Mouse (Mus musculus) E14TG2a.4 (cell line): ENCODE data around the gene Gucy2e.

Source experiments
- H3K27me3 ChIP-seq: 2 replicates; pipeline ENCODE4 v1.6.1; 2014; ENCODE audit warnings: low read length, control low read depth; ENCODE audit not compliant: insufficient read depth
- H3K36me3 ChIP-seq: 2 replicates; pipeline ENCODE4 v1.6.1; 2014; ENCODE audit warnings: low read length, control low read depth; ENCODE audit not compliant: insufficient read depth
- H3K4me1 ChIP-seq: replicated peaks from 2 replicates; pipeline ENCODE4 v1.6.1; 2014; ENCODE audit warnings: low read depth, low read length, control low read depth
- H3K4me3 ChIP-seq: replicated peaks from 2 replicates; pipeline ENCODE4 v1.5.1; 2014; ENCODE audit warnings: mild to moderate bottlenecking, low read length
- H3K9me3 ChIP-seq: 2 replicates; pipeline ENCODE4 v1.6.1; 2014; ENCODE audit warnings: low read length, control low read depth
- CTCF ChIP-seq: conservative IDR thresholded peaks from 2 replicates; pipeline ENCODE4 v1.5.1; 2014; ENCODE audit warnings: low read length
- NANOG ChIP-seq: IDR thresholded peaks from 2 replicates; pipeline ENCODE4 v1.6.1; 2014; ENCODE audit warnings: borderline replicate concordance, low read length, mixed read lengths
- POU5F1 ChIP-seq: IDR thresholded peaks from 2 replicates; pipeline ENCODE4 v1.6.1; 2014; ENCODE audit warnings: low read length, borderline replicate concordance

Gene Gucy2e

DNA sequence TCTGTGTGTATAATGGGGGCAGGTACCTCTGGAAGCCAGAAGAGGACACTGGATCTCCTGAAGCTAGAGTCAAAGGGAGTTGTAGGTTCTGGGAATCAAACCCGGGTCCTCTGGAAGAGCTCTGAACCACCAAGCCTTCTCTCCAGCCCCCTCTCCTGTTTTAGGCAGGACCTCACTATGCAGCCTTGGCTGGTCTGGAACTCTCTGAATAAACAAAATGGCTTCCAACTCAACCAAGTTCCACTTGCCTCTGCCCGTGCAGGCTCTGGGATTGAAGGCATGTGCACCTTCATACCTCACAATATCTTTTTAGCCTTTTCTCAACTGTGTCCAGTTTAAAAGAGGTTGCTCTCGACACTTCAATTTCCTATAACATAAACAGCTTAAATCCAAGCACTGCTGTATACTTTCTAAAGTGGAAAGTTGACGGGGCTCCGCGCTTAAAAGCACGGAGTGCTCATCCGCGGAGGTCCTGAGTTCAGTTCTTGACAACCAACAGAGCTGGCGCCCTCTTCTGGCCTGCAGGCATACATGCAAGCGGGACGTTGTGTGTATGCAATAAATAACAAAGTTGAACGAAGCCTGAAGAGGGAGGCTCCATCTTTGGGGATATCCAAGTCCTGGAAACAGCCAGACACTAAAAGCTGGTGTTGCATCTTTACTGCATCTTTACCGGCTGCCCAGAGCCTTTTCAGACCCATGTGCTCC is 14.5 kb upstream of the Gucy2e start:
- Histone ChIP-seq H3K4me1 (peaks cover 2% of the 10 kb centered on the region; the same call in 1 of the 2 replicates), H3K9me3 (peaks cover 3% of the 10 kb centered on the region; the same call in 1 of the 2 replicates)
- TF ChIP-seq CTCF: peak; percentile 66
- TF ChIP-seq NANOG: no peak

DNA sequence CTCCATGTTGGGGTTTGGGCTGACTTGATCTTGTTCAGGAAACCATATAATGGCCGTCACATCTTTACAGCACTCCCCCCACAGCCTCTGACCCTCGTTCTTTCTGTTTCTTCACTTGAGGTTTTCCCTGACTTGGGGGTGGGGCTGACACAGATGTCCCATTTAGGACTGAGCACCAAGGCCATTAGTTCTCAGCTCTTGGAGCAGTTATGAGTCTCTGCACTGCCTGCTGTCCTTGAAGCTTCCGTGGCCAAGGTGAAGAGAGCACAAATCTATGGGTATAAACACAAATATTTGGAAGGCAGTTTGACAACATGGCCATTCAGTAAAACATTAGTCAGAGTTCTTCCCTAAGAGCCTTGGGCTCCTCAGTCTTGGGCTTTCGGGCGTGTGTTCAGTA is 13.3 kb upstream of the Gucy2e start:
- H3K36me3 ChIP-seq: no peaks in the 10 kb centered on the region
- H3K4me1 ChIP-seq: peaks cover 2% of the 10 kb centered on the region; the same call in 1 of the 2 replicates
- no peak for TF ChIP-seq CTCF
- TF ChIP-seq POU5F1: no peak
- TF ChIP-seq NANOG: no peak
- H3K9me3 ChIP-seq: peaks cover 3% of the 10 kb centered on the region; the same call in 1 of the 2 replicates
- H3K4me3 ChIP-seq: no peak overlapping the region
- peaks cover 14% of the 10 kb centered on the region; the same call in 1 of the 2 replicates for H3K27me3 ChIP-seq

More for the DNA sequence above, 14.5 kb upstream of the Gucy2e start:
- no peak overlapping the region for H3K4me3 ChIP-seq
- H3K36me3 ChIP-seq: no peaks in the 10 kb centered on the region
- peaks cover 17% of the 10 kb centered on the region; the same call in 1 of the 2 replicates for H3K27me3 ChIP-seq

DNA sequence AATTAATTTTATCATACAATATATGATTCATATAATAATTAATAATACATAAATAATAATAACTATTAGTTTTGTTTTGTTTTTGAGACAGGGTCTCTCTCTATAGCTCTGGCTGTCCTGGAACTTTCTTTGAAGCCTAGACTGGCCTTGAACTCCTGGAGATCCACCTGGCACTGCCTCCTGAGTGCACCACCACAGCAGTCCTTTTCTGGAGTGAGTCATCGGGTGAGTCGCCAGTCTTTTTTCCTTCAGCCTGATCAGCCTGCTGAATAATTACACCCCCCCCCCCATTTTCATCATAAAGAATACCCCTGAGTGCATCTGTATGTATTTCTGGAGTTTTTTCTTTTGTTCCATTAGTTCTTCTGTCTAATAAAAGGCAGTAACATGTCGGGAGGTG is 12.3 kb upstream of the Gucy2e start:
- H3K4me3 ChIP-seq: no peak overlapping the region
- H3K4me1 ChIP-seq: peaks cover 2% of the 10 kb centered on the region; the same call in 1 of the 2 replicates
- H3K36me3 ChIP-seq: no peaks in the 10 kb centered on the region
- peaks cover 3% of the 10 kb centered on the region; the same call in 1 of the 2 replicates for H3K9me3 ChIP-seq
- TF ChIP-seq CTCF (no peak), NANOG (no peak), POU5F1 (no peak)
- H3K27me3 ChIP-seq: peaks cover 10% of the 10 kb centered on the region; the same call in 1 of the 2 replicates

DNA sequence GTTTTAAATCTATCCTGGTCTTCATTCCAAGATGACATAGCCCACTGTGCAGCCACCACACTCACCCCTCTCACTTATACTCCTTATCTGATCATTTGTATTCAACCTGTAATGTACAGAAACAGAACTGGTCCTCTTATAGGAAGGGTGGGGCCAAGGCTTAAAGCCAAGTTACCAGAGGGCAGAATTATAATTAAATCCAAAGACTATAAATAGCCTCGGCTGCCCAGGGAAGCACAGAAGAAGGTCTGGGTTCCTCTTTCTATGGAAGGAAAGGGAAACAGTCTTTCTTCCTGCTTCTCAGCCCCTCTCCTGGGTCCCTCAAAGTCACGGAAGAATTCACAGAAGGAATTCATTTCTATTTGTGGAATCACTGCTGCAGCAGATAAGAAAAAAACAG is 8.8 kb upstream of the Gucy2e start:
- H3K4me3 ChIP-seq: no peak overlapping the region
- no peaks in the 10 kb centered on the region for H3K36me3 ChIP-seq
- H3K9me3 ChIP-seq: no peaks in the 10 kb centered on the region
- H3K4me1 ChIP-seq: no peaks in the 10 kb centered on the region
- 0 out of 2 replicates have a peak, but pooled peaks cover 8% of the 10 kb centered on the region for H3K27me3 ChIP-seq
- TF ChIP-seq CTCF (no peak), POU5F1 (no peak), NANOG (no peak)

DNA sequence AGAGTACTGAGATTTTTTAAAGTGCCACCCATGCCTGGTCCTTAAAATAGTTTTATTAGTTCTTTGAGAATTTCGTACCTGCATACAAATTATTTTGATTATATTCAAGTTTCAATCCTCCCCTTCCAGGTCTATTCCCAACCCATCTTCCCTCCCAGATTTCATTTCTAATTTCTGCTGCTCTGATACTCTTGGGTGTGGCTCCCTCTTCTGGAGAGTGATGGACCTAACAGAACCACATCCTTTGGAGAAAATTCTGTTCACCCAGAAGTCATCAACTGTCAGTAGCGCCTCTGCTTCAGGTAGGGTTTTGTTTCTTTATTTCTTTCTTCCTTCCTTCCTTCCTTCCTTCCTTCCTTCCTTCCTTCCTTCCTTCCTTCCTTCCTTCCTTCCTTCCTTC is 8.1 kb upstream of the Gucy2e start:
- H3K36me3 ChIP-seq: no peaks in the 10 kb centered on the region
- peak; percentile 39 for TF ChIP-seq CTCF
- no peak for TF ChIP-seq NANOG
- no peak for TF ChIP-seq POU5F1

DNA sequence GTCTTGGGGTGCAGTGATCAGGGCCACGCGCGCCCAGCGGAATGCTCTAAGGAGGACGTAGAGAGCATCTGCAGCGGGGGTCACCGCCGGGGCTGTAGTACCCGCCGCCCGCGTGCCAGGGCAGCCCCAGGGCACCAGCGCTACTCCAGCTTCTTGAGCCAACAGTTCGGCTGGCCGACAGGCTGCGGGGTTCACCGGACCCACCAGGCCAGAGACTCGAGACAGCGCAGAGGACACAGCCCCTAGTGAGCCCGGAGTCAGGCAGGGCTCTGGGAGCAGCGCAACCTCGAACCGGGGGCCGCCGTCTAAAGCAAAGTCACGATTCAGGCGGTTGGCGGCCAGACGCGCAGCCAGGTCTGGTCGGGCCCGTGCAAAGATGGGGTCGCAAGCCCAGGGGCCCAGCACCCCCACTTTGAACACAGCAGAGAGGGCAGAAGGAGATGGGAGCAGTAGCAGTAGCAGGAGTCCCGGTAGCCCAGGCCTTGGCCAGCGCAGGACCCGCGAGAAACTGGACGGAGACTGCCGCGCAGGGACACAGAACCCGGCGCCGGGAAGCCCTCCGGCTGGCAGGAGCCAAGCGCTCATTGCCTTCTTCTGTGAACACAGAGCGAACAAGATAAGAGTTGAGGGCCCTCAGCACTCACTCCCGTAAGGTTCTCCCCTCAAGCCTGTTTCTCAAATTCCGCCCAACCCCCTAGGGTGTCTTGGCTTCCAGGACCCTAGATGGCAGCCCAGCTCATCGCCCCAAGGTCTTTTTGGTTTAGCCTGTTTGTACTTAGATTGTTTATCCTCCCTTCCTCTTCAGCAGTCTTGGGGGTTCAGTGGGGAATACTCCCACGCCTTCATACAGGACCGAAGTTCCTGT is 543 bp downstream of the Gucy2e start:
- no peaks in the 10 kb centered on the region for H3K36me3 ChIP-seq
- no peaks in the 10 kb centered on the region for H3K9me3 ChIP-seq
- TF ChIP-seq NANOG: no peak
- TF ChIP-seq POU5F1: no peak
- TF ChIP-seq CTCF: no peak
- H3K4me3 ChIP-seq: peak overlapping the region; percentile 78
- H3K4me1 ChIP-seq: peaks cover 39% of the 10 kb centered on the region
- peaks cover 66% of the 10 kb centered on the region for H3K27me3 ChIP-seq

More for the DNA sequence above, 8.1 kb upstream of the Gucy2e start:
- H3K9me3 ChIP-seq: no peaks in the 10 kb centered on the region
- H3K4me1 ChIP-seq: no peaks in the 10 kb centered on the region
- H3K4me3 ChIP-seq: no peak overlapping the region
- 0 out of 2 replicates have a peak, but pooled peaks cover 8% of the 10 kb centered on the region for H3K27me3 ChIP-seq

DNA sequence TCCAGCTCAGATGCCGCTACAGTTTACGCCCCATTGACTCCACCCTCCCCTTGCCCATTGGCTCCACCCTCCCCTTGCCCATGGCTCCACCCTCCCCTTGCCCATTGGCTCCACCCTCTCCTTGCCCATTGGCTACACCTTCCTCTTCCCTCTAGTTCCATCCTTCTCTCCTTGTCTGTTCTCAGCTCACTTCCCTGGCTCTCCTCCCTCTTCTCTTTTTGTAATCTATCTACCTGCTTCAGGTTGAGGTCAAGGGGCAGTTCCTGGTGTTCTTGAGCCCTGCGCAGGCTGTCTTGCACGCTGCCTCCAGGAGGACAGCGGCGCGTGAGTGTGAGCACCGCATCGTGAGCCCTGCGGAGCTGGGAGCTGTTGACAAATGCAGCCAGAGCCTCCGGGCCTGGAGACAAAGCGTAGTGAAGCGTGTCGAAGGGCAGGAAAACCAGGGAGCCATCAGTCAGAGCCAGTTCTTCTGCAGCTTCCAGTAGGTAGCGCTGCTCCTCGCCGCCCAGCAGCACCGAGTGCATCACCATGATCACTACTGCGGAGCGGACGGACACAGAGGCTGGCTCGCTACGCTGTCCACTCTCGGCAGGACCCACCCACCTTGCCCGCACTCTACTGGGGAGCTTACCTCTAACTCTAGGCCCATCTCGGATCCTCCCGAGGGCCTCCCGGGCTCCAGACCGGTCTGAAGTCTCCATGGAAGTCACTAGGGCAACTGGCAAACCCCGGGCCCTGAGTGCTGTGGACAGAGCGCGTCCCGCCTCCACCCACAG is 1.4 kb downstream of the Gucy2e start:
- Histone ChIP-seq H3K4me1 (peaks cover 39% of the 10 kb centered on the region), H3K4me3 (peak overlapping the region; percentile 78), H3K27me3 (peaks cover 73% of the 10 kb centered on the region), H3K9me3 (no peaks in the 10 kb centered on the region), H3K36me3 (no peaks in the 10 kb centered on the region)
- TF ChIP-seq CTCF: no peak
- TF ChIP-seq POU5F1: no peak

DNA sequence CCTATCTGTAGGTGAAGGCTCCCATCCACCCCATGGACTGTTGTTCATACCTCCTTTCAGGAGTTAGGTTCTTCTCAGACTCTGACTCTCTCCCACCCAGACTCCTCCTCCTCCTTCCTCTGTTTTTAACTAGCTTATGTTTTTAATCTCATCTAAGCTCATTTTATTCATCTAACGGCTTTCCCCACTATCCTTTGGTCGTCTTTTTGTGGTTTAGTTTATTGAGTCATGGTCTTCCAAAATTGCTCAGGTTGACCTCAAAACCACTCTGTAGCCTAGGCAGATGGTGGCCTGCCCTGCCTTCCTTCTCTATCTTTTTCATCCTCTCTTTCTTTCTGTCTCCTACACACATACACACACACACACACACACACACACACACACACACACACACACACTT is 3.7 kb downstream of the Gucy2e start:
- Histone ChIP-seq H3K4me3 (no peak overlapping the region), H3K36me3 (no peaks in the 10 kb centered on the region), H3K4me1 (peaks cover 42% of the 10 kb centered on the region), H3K9me3 (no peaks in the 10 kb centered on the region), H3K27me3 (peaks cover 88% of the 10 kb centered on the region)
- TF ChIP-seq CTCF (no peak), POU5F1 (no peak), NANOG (no peak)
